19 mouse cellular contexts compared by ENCODE assay signal in genomic region chr10:59548211-59548610, GRCm38 (mm10).
"Had no signal": no experiment of that assay in that cellular context is flagged by ENCODE, and none has a peak within 500 bp of the region (broad histone marks: within the 10 kb centered on the region; RNA-seq: fewer than 3 reads in every experiment).

No protein-coding gene starts in this region.

- ATAC-seq: midbrain, embryonic 15.5 days had no signal

- H3K27me3 ChIP-seq: kidney, embryonic 15.5 days; liver, embryonic 12.5 days; liver, embryonic 15.5 days; lung, embryonic 15.5 days; midbrain, embryonic 15.5 days; neural tube, embryonic 12.5 days; neural tube, embryonic 15.5 days had no signal

- H3K4me2 ChIP-seq: kidney, embryonic 15.5 days; liver, embryonic 15.5 days; lung, embryonic 15.5 days; midbrain, embryonic 11.5 days; midbrain, embryonic 15.5 days; neural tube, embryonic 12.5 days; neural tube, embryonic 15.5 days had no signal

- H3K36me3 ChIP-seq: midbrain, embryonic 15.5 days had no signal

- H3K9ac ChIP-seq: kidney, embryonic 15.5 days; liver, embryonic 12.5 days; liver, embryonic 15.5 days; lung, embryonic 15.5 days; midbrain, embryonic 15.5 days; neural tube, embryonic 12.5 days; neural tube, embryonic 15.5 days had no signal

- H3K4me3 ChIP-seq: kidney, embryonic 15.5 days; liver, embryonic 12.5 days; liver, embryonic 15.5 days; lung, embryonic 15.5 days; midbrain, embryonic 15.5 days; neural tube, embryonic 12.5 days; neural tube, embryonic 15.5 days had no signal

- DNase-seq: kidney, adult 8-10 months; kidney, postnatal 10 days; kidney, postnatal 36 days; lung, adult 18-20 months; lung, postnatal 10 days; lung, postnatal 36 days; right cerebral cortex, postnatal 14 days; right cerebral cortex, postnatal 4 days; thymus, adult 18-20 months; thymus, postnatal 36 days had no signal

- H3K9me3 ChIP-seq: liver, embryonic 12.5 days; liver, embryonic 15.5 days had no signal

- H3K27ac ChIP-seq: kidney, embryonic 15.5 days; liver, embryonic 12.5 days; liver, embryonic 15.5 days; lung, embryonic 15.5 days; midbrain, embryonic 15.5 days; neural tube, embryonic 12.5 days; neural tube, embryonic 15.5 days; stomach, postnatal 0 days had no signal

- H3K4me1 ChIP-seq: kidney, embryonic 15.5 days; lung, embryonic 15.5 days; midbrain, embryonic 15.5 days; neural tube, embryonic 12.5 days; neural tube, embryonic 15.5 days had no signal
